Mouse (Mus musculus) embryo, embryonic 9.5 days (tissue): ENCODE measurements at regions not wholly inside any gene's neighbourhood (a gene's known extent, or its start where the extent isn't known, plus 50 kb on each side); places are given as distances from the start of the nearest gene placed in this dataset.

Experiments used
- DNase-seq: peaks from one replicate; pipeline ENCODE4 v3.0.0-alpha.2; 2017; ENCODE audit errors: extremely low spot score

DNA sequence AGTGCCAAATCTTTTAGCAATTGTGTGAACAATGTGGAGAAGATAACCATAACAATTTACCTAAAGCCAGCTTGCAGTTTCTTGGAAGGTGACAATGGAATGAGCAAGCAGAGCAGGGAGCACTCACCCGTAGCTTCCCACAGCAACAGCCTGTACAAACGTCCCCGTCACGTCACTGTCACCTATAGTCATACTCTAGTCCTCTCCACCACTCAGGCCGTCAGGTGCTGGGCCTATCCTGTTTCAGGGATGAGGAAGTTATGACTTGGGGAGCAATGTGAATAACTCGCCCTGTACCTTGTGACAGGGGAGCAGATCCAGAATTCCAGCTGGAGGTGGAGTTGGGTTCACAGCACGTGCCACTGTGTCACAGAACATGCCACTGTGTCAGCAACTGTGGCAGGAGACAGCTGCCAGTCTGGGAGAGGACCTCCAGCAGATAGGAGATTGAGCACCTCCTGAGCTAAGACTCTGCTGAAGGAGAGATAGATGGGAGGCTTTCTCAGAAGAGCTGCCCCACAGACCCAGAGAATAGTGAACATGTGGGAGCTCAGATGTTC is 73.4 kb upstream of the Egln3 start:
- no peak for DNase-seq

GRCm38 (mm10) chr12:54273506-54273905 is 69.8 kb upstream of the Egln3 start:
- no peak for DNase-seq

- DNase-seq = no peak
Observed at GRCm38 (mm10) chr12:54272696-54273095, 69.0 kb upstream of the Egln3 start.

GRCm38 (mm10) chr12:54272226-54272625 is 68.6 kb upstream of the Egln3 start:
- no peak for DNase-seq

GRCm38 (mm10) chr12:54265852-54266251 is 62.2 kb upstream of the Egln3 start:
- DNase-seq = no peak

- DNase-seq = no peak
Observed at GRCm38 (mm10) chr12:54264893-54265835, 61.5 kb upstream of the Egln3 start.

- DNase-seq = no peak
Observed at GRCm38 (mm10) chr12:54264418-54264733, 60.7 kb upstream of the Egln3 start.

DNA sequence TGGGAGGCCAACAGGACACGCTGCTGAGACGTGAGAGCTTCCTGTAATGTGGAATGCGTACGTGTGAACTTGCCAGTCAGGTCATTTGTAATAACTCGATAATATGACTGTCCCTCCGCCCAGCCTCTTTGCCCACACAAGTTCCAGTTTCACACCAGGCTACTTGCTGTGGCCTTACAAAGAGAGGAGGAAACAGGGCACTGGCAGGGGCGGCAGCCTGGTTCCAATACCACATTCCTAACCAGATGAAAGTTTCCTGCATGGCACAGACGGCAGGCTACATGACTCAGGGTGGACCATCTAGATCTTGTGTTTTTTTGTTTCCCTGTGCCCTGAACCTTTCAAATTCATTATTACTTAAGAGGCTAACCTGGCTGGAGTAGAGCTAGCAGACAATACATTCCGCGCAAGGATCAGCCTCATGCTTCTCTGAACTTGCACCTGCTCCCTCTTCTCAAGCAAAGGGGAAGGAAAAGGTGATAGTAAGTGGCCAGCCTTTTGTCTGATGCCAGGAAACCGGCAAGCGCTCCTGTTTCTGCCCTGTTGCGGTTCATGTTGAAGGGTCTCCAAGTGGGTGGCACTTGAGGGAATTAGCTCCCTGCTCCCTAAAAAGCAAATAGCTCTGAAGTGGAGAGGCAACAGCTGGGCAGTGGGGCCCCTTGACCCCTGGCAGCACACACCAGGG is 60.2 kb upstream of the Egln3 start:
- DNase-seq = no peak

DNA sequence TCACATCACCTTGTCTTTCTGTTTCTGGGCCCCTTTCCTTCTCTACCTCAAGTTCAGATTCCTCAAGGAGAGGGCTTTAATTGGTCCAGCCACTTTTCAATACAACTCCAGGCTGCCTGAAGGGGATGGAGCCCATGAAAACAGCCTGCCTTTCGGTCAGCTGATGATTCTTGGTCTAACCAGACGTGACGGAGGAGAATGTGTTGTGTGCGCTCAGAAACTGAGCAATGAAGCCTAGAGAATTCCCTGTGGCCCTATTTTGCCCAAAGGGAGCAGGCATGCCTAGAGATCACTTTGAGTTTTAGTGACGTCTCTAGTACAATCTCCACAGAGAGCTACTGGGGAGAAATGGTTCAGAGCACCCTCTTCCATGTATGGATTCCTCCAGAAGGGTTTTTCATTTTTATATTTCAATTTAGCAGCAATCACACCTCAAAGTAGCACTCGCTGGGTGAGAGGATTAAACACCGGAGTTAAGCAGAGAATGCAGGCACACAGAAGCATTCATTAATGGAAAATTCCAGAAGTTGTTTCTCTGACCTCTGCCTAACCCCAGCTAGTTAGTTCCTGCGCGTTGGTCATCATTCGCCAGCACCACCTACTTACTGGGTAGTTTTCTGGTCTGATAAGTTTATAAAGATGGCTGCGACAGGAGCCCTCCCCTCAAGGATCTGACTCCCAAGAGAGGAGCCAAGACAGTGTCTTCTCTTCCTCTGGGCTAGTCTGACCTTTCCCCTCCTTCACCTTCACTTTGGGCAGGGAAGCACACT is 58.8 kb upstream of the Egln3 start:
- no peak for DNase-seq

GRCm38 (mm10) chr12:54261426-54261825 is 57.8 kb upstream of the Egln3 start:
- no peak for DNase-seq

GRCm38 (mm10) chr12:54260502-54260901 is 56.8 kb upstream of the Egln3 start:
- no peak for DNase-seq

DNA sequence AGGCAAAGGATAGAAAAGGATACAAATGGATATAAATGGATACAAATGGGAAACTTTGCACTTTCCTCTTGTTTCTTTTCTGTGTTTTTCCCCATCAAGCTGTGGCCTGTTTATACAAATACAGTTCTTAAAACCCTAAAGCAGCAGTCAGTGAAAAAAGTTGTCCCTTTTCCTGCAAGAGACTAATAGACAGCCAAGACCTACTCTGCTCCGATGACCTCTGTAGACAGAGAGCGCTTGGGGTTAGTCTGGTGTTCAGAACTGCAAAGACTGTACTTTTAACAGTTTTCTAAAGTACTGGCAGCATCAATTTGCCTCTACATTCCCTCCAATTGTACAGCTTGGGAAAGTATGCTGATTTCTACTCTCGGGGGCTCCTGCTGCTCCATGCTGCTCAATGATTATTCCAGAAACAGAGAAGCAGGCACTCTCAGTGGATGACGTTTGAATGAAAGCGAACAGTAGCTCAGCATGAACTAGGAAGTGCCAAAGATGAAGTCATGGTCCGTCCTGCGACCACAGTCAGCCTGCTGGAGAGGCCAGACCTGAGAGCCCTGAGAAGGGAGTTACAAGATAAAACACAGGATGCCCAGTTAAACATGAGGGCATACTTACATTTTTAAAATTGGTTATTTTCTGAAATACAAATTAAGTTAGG is 54.2 kb upstream of the Egln3 start:
- DNase-seq = no peak

DNA sequence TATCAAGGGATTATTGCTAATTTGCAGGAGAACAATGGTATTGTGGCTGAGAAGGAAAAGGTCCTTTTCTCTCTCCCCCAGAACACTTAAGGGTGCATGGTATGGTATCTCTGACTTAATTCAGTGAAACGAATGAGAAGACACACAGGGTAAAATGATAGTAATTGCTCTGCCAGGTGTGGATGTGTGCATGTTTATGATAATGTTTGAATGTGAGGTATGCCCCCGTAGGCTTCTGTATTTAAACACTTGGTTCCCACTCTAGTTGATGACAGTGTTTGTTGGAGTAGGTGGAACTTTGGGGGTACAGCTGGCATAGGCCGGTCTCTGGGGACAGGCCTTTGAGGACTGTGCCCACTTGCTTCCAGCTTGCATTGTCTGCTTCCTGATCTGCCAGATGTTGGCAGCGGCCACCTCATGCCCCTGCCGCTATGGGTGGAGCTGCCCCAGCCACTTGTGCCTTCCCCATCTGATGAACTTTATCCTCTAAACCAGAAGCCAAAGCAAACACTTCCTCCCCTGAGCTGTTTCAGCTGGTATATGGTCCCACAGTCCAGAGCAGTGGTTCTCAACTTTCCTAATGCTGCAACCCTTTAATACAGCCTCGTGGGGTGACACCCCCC is 53.0 kb upstream of the Egln3 start:
- DNase-seq = no peak
